Mouse (Mus musculus) frontal cortex, postnatal 14 days (tissue): ENCODE measurements around the gene Filip1l.

Experiments
- DNase-seq, 2 experiments: peaks; one replicate each; pipeline ENCODE4 v3.0.0; 2022; ENCODE audit warnings: low spot score in 2 of 2

Gene Filip1l

DNA sequence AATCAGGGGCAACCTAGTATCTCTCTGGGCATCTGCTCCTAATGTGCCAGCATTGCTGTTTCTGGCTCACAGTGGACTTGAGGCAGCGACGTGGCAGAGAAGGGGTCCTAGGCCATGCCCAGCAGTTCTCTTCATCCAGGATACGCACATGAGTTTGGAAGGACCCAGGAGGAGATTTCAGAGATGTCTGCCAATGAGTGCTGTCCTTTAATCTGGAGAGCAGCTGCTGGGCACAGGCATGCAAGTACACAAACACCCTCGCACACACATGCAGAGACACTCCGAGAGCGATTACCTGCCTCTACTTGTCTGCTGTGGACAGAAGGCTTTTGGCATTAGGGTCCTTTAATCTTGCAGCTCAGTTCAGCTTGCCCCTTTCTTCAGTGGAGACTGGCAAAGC, at the start of gene Filip1l:
Gene Filip1l (plus strand): TSS at position 343 of the 400 bp plus-strand sequence.
- DNase-seq = no peak

DNA sequence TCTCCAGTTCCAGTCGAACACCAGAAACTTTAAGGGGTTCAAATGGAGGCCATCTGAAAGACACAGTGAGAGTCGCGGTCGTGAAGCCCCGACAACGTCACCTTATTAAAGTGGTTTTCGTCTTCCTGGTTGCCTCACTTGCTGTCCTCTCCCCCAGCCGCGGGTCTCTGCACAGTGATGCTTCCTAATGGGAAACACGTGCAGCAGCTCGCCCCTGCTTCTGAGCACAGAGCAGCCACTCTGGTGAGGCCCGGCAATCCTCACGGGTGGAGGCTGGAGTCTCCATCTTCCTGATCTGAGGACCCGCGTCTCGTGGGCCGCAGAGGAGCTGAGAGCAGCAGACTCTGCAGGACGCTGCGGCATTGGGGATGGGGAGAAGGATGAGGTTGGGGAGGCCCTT, 49.2 kb upstream of the Filip1l start:
- DNase-seq = no peak

DNA sequence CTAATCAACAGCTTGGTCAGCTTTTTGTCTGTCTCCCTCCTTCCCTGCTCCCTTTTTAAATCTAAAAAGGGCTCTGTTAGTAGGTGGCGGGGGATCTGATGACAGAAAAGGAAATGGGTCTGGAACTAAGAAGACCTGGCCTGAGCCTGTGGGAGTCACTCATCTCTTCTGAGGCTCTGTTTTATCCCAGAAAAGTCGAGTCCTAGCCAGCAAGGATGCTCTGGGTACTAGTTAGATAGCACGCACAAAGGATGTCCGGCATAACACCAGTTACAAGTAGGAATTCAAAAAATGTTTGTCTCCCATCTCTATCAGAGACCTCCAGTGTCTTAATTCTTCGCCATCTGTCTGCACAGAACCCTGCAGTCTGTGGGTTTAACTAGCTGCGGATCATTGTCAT, 47.4 kb upstream of the Filip1l start:
- DNase-seq = no peak

DNA sequence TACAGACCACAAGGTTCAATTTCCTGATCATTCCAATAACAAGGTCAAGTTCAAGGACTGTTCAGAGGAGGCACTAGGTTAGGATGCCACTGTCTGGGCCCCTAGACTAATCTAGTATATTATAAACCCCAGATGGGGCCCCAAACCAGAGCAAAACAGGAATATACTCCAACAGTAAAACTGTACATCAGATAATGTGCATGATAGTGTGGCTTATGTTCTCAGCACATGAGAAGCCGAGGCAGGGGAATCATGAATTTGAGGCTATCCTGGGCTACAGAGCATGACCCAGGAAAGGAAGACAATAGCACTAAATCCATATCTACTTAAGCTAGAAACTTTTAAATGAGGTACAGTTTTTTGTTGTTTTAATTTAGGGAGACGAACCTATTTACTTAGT, 40.8 kb upstream of the Filip1l start:
- DNase-seq = no peak

DNA sequence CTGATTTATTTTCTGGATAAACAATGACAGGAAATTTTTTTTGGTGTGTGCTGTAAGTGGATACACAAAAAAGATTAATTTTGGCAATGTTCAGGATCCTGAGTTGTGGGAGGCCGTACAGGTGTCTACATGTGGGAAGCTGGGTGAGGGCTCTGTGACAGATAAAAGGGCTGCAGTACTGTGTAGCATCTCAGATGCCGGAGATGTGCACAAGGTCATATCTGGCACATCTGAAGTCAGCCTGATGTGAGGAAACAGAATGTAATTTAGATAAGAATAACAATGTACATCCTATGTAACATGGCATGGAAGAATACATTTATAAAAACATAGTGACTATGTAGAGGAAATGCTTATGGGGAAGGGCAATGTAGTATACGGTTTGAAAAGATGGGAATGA, 39.4 kb upstream of the Filip1l start:
- no peak for DNase-seq

DNA sequence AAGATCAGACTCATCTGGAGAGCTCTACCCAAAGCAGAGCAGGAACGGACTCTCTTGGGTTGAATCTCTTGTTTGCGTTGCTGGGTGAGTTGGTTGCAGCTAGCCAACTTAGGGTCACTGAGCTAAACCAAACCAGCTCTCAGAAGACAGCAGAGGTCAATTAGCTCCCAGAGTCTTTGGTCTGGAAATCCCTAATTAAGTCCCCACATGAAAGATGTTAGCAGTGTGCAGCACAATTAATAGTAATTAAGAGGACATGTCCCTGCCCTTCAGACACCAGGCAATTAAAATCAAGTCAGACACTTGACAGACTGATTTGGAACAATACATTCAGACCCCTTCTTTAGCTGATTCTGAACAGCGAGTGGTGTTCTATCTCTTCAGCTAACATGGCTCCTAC, 38.7 kb upstream of the Filip1l start:
- DNase-seq = no peak

DNA sequence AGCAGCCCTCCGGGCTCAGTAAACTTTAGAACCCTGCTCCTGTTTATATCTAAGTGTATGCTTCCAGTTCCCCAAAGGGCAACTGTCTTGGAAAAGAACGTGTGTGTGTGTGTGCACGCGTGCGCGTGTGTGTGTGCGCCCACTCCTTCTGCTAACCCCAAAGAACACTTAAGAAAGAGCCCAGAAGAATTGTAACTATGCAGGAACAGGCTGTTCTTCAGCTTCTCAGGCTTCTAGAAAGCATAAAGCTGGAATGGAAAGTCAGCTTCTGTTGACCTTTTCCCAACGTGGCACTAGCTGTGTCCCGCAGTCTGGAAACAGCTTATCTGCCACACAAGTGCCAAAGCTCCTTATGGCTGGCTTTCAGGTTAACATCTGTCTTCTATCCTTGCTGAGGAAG, 37.9 kb upstream of the Filip1l start:
- DNase-seq = no peak

DNA sequence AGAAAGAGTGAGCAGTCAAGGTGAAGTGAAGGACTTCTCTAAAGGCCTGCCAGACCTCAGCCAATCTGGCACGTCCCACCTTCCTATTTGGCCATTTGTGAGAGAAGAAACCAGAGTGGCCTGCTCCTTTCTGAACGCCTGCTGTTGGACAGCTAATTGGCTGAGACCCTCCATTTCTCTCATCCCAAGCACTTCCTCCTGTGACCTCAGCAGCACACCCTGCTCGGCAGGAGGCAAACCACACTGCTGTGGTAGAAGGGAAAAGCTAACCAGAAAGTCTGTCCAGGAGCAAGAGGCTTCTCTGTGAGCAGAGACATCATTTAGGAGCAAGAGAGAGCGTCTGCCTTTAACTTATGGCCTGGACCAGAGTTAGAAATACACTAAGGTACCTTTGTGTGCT, 35.8 kb upstream of the Filip1l start:
- DNase-seq = no peak

DNA sequence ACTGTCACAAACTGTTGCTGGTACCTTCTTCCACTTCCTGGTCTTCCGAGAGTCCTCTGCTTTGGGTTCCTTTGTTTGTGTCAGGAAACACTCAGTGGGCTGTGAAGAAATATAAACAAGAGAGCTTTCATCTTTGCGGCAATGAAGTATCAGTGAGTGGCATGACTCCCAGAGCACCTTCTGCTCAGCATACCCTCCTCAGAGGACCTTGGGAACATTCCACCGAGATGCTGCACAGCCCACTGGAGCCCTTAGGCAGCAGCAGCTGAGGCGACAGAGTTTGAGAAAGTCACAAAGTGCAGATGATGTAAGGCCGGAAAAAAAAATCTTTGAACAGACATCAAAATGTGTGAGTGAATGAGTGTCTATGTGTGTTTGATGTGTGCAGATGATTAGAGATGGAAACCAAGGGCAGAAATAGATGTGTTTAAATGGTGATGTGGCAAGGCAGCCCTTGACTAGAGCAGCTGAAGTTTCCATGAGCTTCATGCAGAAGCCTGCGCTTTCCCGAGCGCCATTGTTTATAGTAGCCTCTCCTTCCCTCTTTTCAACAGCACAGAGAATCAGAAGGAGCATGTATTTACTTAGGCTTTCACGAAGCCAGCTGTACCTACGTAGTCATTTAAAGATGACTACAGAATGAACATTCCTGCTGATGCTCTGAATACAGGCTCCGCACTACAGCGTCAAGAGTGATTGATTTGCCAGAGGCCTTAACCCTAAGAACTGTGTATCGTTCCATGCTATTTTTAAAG, 34.8 kb upstream of the Filip1l start:
- no peak for DNase-seq

DNA sequence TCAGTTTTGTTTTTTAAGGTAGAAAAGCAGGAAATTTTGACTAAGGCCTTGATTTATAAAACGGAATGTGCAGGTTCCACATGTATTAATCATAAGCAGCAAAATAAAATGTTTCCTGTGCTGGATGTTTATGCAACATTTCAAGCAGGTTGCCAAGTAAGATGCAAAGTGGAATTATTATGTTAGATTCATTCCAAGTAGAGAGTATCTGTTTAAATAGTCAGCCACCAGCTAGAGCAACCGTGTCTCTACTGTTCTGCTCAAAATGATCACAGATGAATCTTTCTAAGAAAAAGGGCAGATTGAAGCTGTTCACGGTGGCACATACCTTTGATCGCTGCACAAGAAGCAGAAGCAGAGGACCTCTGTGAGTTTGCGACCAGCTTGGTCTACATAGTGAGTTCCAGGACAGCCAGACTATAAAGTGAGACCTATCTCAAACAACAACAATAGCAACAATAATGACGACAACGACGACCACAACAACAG, 34.2 kb upstream of the Filip1l start:
- DNase-seq = no peak

DNA sequence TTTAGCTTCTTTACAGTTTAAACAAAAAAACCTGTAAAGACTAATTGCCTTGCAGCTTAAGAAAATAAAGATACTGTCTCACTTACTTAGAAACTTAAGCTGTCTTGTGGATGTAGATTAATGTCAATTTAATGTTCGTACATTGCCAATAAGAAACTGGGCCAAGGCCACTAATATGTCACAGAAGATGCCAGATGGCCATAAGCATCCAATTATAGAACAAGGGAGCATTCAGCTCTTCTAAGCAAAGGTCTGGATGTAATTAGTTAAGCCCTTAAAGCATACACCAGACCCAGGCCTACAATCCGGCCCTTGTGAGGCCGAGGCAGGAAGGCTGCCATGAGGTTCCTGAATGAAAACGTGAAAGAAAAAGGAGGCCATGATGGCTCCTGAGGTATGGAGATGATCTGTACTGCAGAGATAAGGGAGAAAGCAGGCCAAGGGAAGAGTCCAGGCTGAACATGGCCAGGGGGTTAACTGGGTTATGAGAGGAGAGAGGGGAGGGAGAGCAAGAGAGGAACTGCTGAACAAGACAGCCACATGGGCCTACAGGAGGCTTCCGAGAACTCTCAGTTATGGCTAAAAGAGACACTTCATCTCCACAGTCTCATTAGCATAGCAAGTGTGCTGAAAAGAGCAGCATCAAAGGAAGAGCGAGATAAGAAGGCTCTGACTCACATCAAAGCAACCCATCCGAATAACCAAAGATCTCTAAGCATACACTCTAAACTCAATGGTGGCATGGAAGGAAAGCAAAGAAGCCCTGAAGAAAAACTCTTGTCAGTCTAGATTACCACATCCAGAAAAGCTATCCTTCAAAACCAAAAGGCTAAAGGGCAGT, 33.4 kb upstream of the Filip1l start:
- DNase-seq = no peak

DNA sequence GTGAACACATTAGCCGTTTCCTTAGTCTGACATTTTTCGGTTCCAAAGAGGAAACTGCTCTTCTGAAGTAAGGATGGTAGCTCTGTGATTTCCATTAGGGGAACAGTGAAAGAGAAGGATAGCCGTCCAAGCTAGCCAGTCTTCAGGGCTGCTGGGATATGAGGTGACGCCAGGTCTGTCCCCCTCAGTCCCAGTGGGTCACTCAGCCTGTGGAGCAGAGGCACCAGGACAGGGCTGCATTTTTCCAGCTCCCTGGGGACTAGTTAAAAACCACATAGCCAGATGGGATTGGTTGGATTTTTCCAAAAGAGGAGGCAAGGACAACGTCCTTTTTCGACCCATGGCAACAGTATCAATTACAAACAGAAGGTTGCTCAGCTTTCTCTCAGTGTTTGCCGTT, 25.9 kb upstream of the Filip1l start:
- DNase-seq = no peak

DNA sequence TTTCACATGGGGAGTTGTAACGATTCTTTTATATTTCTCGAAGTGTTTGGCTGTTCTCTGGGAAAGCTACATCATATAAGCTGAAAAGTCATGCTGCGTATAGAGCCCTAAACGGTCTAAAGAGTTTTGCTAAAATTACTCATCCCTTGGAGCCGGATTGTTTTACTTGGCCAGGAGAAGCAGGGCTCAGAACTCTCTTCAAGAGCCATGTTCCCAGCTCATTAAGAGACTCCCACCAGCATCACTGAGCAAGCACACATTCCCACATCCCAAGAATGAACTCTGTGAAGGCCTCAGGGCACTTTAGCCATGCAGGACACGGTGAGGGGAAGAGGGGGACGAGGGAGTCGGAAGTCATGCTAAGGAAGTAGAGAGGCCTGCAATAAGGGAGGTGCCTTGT, 23.9 kb upstream of the Filip1l start:
- no peak for DNase-seq

DNA sequence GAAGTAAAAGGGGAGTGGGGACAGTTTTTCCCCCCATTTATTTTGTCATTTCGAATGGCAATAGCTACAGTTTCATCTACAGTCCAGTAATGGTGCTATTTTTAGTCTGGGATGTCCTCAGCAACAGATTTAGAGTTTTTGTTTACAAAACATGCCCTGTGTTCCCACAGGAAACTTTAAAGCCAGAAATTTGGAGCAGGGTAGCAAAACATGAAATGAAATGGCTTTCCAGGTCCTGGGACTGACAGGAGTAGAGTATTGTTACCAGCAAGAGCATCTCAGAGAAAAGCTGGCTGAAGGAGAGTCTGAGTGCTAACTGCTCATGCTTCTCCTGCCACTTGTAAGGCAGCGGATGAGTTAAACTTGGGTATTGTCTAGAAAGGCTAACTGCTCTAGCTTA, 22.8 kb upstream of the Filip1l start:
- no peak for DNase-seq

DNA sequence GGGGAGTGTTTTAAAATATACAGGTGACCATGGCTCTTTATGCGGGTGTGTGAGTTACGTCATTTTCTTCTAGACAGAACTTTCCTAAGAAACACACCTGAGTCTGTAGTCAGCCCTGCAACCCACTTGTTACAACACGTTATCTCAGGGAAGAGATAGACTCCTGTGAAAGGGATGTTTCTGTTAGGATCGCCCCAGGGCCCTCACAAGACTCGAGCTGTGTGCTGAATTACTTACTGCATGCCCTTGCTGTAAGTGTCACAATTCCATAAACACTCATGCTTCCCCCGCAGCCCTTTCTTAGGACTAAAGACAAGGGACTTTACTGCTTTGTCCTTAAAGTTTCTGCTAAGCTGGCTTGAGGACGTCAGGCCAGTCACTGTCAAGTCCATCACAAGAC, 20.6 kb upstream of the Filip1l start:
- DNase-seq = no peak

DNA sequence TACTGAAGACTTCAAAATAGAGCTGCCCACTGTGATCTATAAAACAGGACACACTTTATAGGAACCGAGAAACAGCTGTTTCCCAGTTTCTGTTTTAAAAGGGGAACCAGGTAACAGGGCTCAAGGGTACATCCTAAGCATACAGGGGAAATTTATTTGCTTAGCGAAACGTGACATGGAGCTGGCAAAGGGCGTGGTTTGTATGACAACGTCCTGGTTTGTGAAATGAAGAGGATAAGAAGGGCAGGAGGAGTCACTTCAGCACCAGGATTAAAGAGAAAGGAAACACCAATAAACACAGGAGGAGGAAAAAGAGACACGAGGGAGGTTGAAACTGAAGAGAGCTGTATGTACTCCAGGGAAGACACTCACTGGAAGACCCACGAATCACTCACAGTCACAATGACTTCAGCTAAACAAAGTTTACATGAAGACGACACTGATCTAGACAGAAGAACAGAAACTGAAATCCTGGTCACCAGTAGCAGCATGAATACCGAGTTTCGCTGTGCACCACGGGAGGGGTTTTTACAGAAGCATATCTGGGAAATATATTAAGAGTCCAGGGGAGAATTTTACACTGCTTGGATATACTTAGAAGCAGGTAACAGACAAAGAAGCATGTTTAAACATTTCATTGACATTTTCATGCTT, 16.0 kb upstream of the Filip1l start:
- DNase-seq = no peak

DNA sequence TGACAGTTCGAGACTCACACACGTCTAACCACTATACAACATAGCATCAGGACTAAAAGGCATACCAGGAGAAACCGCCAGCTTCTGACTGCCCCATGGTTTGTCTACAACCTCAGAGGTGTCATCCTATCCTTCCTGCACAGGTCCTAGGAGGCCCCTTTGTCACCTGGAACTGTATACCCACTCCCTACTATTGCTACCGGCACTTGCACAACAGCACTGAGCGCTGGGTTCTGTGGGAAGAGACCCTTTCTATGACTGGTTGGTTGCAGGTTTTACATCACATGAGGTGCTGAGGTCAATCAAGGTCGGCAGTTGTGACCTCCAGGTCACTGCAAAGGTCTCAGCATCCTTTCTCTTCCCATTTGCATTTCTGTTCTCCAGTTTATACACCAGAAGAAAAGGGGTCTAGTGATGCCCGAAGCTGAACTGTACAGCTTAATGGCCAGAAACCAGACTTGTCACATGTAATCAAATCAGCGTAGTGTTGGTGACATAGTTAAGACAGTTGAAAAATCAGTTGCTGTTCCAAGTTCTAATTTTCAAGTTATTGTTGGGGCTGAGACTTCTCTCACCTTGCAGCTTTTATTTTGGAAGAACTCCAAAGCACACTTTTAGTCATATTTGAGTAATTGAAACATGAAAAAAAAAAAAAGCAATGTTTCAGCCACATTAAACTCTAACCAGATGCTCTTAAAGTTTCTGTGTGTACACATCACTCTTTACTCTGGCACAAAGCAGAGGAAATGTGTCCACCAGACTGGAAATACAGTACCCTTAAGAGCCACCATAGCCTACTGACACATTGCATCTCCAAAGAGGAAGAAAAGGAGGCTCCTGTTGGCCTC, 12.9 kb upstream of the Filip1l start:
- no peak for DNase-seq

DNA sequence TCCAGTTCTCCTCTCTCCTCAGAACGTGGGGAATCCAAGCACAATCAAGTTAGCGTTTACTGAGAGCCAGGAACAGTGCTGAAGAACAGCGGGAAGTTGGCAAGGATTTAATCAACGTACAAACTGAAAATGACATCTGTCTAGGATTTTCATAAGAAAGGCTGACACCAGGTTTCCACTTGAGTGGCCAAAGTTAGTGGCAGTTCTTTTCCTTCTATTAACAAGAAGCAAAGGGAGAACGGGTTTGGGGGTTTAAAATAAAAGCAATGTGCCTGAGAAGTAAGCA, 12.3 kb upstream of the Filip1l start:
- no peak for DNase-seq

DNA sequence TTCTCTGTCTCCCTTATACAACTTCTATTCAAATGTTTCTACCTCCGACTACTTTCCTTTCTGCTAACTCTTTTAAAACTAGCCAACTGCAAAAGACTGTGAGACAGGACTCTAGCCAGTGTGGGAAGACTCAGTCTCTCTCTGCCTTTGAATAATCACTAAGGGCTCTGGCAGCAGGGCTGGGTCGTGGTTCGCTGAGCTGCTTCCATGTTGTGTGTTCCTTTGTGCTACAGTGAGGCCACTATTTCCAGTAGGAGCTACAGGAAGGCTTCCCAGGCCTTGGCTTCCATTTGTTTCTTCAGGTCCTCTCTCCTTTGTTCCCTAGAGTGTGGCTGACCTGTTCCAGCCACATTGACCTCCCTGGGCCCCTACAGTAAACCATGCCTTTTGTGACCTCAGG, 6.6 kb upstream of the Filip1l start:
- DNase-seq = no peak

DNA sequence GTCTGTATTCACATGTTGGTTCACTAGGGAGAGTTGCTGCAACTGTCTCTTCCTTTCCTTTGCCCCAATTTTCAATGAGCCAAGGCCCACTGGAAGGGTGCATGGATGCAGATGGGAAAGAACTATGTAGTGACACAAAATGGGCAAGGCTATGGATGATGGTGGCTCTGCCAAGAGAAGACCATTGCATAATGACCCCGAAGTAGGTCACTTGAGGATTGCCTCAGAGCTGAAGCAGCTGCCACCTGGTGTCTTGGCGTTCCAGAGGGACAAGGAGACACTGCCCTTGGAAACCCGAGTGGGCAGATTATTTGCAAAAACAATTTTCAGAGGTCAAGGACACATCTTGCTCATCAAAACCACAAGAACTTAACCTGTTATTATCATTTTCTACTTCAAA, 3.9 kb upstream of the Filip1l start:
- no peak for DNase-seq

DNA sequence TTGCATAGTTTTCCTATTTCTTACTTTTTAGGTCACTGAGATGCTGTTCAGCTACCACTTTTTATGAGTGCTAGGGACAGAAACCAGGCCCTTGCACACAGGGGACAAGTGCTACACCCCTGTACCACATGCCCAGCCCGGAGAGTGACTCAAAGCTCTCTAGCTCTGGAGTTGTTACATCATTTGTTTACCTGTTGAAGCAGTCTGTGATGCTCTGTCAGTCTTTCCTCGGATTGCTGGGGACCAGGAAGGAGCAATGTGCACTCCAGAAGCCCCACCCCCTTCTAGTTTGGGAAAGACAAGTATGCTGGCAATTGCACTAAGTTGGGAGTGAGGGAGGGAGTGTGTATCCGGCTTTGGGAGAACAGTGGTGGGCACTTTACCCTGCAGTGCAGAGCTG, 3.2 kb upstream of the Filip1l start:
- no peak for DNase-seq

DNA sequence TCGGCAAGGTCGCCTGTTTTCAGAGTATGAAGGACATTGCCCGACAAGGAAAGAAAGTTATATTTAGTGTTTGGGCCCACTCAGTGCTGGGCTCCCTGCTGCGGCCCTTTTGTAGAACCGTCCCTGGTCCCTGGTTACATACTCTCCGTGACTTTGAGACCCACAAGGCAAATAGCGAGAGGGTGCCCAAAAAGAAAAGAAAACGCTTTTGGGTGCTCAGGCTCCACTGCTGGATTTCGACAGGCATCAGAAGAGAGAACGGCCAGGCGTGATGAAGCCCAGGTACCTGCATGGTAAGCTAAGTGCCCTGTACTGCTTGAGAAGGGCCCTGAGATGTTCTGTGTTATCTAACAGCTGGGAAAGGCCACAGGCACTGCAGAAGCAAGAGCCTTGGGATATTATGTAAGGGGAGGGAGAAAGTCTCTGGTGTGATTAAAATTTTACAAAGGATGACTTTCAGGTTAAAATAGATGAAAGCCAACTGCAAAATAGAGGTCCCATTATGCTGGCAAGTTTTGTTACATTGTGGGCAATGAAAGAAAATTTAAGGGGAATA, 351 bp downstream of the Filip1l start:
- DNase-seq = no peak
